Mouse (Mus musculus) adrenal gland, adult (tissue): ENCODE measurements around the gene Hspa1l.
"Not testable (repeated sequence)": the region's sequence is repeated elsewhere in the genome, so short reads cannot be mapped to it uniquely, and the experiment has no call there.

Experiments used
- DNase-seq, 2 experiments: peaks; one replicate each; pipeline ENCODE4 v3.0.0; 2022 to 2023; ENCODE audit warnings: low spot score in 1 of 2; ENCODE audit not compliant: inconsistent age in 2 of 2

Hspa1l gene

DNA sequence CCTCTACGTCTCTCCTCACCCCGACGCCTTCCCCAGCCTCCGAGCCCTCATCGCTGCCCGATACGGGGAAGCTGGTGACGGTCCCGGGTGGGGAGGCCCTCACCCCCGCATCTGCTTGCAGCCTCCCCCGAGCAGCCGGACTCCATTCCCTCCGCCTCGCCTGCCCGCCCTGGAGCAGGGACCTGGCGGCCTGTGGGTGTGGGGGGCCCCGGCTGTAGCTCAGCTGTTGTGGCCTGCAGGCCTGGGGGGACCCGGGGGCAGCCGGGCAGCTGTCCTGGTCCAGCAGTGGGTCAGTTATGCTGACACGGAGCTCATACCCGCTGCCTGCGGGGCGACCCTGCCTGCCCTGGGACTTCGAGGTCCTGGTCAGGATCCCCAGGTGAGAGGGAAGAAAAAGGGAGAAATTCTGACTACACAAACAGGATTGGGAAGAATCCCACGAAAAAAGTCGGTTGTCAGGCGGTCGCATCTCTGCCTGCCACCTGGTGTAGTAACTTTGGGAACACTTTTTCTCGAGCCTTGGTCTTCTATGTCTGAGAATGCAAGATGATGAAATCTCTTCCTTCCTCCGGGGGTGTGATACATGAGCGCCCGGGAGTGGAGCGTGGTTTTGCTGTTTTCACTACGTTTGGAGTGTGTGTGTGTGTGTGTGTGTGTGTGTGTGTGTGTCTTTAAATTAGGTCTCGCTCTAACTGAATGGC, 29.1 kb downstream of the Hspa1l start:
- no peak for DNase-seq

DNA sequence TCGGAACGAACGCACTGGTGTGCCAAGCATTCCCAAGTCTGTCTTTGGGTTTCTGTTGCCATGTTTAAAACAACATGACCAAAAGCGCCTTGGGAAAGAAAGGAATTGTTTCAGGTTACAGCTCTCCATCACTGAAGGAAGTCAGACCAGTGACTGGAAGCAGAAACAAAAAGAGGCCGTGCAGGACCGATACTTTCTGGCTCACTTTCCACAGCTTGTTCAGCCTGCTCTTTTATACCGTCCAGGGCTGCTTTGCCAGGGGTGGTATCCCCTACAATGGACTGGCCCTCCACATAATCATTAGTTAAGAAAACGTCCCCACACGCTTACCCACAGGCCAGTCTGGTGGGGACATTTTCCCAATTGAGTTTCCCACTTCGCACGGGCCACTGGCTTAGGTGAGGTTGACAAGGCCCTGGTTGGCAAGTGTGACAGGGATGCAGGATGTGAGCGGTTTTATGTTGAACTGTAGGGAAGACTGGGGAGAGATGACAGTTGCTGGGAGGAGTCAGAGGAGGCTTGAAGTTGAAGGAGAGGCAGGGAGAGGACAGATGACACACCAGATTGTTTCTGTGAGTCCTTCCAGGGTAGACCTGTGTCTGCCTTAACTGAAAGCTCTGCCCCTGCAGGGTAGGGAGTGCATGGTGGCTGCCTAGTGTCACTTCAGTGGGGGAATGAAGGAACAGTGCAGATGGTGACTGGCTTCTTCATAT, 29.8 kb downstream of the Hspa1l start:
- no peak for DNase-seq

DNA sequence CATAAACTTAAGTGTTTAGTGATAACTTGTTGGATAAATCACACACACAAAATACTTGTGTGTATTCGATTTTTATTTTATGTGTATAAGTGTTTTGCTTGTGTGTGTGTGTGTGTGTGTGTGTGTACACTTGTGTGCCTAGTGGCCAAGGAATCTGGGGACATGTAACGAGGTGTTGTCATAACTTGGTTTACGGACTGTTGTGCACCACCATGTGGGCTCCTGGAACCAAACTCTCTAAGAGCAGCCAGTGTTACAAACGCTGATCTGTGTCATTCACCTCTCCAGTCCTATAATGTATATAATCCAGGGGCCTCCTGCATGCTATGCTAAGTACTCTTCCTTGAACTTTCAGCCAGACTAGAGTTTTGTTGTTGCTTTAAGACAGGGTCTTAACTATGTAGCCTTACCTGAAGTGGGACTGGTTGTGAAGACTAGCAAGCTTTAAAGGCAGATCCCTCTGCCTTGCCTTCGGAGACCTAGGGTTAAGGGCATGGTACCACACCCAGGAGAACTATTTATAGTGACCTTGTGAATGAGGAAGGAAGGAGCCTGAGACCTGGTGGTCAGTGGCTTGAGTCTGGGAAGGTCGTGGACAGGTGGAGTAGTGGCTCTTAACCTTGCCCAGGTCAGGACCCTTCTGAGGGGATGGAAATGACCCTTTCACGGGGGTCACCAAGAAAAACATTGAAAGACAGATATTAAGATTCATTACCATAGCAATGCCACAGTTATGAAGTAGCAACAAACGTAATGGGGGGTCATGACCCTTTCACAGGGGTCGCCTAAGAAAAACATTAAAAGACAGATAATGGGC, 30.7 kb downstream of the Hspa1l start:
- no peak for DNase-seq

DNA sequence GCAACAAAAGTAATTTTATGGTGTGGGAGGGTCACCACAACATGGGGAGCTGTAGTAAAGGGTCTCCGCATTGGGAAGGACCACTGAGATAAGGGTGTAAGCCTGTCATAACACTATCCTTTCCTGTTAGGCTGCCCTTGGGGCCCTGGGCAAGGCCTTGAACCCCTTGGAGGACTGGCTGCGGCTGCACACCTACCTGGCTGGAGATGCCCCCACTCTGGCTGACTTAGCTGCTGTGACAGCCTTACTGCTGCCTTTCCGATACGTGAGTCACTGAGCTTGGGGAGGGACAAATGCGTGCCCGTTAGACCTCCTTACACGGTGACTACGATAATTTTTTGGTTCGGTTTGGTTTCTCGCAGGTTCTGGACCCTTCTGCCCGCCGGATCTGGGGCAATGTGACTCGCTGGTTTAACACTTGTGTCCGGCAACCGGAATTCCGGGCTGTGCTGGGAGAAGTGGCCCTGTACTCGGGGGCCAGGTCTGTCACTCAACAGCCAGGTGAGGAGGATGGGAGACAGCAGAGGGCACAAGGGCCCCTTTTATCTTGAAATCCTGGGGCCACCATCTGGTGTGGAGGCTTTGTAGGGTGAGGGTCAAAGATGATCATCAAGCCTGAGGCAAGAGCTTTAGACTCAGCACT, 31.7 kb downstream of the Hspa1l start:
- no peak for DNase-seq

DNA sequence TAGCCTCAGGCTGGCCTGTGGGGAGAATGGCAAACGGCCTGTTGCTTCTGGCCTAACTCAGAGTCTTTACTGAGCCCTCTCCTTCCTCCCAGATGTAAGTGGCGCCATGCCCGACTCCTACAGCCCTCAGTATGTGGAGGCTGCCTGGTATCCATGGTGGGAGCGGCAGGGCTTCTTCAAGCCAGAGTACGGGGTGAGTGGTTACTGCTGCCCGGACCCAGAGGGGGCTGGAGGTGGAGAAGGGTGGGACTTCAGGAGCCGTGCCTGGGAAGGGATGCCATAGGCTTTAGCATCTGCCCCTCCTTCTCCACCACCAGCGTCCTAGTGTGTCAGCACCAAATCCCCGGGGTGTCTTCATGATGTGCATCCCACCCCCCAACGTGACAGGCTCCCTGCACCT, 32.7 kb downstream of the Hspa1l start:
- no peak for DNase-seq

DNA sequence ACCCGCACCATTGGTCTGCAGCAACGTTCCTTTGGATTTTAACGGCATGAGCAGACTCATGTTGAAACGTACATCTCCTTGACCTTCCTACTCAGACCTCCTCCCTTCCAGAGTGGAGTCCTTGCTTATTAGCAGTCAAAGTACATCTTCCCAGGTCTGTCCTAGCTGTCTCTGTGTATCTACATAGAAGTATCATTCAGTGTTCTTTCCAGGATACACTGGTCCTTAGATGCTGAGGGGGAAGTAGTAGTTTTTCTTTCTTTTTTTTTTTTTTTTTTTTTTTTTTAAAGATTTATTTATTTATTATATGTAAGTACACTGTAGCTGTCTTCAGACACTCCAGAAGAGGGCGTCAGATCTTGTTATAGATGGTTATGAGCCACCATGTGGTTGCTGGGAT, 33.4 kb downstream of the Hspa1l start:
- DNase-seq = not testable (repeated sequence)

DNA sequence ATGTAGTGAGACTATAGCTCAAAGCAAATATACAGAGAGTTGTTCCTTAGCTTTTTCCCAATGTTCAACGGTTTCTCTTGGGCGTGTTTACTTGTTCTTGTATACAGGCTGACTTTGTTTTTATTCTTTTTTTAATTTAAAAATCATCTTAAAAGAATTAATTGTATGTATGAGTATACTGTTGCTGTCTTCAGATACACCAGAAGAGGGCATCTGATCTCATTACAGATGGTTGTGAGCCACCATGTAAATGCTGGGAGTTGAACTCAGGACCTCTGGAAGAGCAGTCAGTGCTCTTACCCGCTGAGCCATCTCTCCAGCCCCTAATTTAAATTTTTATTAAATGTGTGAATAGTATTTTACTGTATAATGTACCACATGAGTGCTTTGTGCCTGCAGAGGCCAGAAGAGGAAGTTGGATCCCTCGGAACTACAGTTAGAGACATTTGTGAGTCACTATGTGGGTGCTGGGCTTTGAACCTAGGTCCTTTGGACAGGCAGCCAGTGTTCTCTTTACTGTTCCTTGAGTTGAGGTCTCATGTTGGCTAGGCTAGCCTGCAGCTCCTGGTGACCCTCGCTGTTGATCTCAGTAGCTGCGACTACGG, 35.0 kb downstream of the Hspa1l start:
- no peak for DNase-seq

DNA sequence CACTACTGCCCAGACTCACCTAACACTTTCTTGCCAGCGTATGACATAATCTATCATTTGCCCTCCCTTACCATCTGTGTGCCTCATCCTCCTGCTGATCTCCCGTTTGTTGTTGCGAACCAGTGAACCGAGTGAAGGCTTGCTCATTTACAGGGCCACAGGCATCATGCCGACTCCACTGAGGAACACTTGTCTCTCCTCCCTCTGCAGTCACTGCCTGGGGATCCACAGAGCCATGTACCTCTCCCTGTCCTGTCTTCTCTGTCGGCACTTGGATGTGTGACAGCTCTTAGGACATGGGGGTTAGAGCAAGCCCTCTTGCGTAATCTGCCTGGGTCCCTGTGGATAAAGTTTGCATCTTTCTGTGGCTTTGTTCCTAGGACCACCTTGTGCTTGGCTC, 37.1 kb downstream of the Hspa1l start:
- DNase-seq = no peak

DNA sequence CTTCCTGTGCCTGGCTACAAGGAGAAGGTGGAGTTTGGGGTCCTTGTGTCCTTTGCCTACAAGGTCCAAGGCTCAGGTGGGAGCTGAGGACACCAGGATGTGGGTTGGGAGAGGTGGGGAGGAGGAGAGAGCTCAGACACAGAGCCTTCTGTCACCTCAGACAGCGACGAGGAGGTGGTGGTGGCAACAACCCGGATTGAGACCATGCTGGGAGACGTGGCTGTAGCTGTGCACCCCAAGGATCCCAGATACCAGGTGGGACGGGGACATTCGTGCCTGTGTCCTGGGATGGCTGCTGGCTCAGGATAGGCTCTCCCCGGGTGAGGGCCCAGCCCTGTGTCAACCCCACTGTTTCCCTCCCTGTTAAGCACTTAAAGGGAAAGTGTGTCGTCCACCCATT, 38.9 kb downstream of the Hspa1l start:
- DNase-seq = no peak

DNA sequence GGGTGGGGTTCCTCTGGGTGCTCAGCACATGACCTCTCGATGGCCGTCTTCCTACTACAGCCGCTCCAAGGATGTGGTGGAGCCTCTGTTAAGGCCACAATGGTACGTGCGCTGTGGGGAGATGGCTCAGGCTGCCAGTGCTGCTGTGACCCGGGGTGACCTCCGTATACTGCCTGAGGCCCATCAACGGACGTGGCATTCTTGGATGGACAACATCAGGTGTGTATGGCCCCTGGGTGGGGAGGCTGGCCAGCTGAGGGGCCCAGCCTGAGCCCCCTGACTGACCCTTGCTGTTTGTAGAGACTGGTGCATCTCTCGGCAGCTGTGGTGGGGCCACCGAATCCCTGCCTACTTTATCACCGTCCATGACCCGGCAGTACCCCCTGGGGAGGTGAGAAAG, 39.9 kb downstream of the Hspa1l start:
- DNase-seq = no peak

DNA sequence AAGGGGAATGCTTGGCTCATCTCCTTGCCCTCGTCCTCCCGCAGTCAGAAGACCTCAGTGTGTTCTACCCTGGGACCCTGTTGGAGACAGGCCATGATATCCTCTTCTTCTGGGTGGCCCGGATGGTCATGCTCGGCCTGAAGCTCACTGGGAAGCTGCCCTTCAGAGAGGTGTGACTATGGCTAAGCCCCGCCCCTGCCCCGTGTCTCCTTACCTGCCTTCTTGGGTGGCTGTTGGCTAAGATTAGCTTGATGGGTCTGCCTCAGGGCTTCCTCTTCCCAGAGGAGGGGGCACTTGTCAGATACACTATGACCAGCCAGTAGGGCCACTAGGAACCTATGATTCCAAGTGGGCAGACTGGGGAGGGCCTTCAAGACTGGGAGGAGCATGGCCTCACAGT, 40.7 kb downstream of the Hspa1l start:
- DNase-seq = no peak

DNA sequence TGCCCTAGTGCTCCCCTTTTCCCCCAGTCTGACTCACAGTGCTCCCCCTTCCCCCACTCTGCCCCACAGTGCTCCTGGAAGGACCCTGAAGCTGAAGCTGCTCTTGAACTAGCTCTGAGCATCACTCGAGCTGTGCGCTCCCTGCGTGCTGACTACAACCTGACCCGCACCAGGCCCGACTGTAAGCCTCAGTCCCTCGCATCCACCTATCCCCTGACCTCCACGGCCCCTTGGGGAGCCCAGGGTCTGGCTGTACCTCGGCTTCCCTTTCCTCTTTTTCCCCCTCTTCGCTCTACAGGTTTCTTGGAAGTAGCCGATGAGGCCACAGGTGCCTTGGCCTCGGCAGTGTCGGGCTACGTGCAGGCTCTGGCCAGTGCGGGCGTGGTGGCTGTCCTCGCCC, 42.8 kb downstream of the Hspa1l start:
- DNase-seq = no peak

DNA sequence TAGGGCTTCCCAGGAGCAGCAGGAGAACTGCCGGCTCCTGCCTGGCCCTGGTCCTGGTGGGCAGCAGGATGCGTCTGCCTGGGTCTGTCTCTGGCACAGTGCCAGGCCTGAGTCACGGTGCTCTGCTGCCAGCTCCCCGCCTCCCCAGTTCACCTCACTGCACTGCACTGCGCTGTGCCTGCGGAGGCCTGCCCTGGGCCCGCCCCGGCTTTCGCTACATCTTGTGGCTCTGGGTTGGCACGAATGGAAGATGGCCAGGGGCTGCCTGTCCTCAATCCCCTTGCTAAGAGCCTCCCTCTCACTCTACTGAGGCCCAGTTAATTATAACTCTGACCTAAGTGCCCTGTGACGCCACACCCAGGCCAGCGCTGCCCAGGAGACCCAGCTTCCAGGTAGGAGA, 43.9 kb downstream of the Hspa1l start, which contains the start of gene Vwa7:
TSS of gene Vwa7 (plus strand) at position 204 of the 400 bp plus-strand sequence.
- peak; percentile 64 to 74 for DNase-seq

DNA sequence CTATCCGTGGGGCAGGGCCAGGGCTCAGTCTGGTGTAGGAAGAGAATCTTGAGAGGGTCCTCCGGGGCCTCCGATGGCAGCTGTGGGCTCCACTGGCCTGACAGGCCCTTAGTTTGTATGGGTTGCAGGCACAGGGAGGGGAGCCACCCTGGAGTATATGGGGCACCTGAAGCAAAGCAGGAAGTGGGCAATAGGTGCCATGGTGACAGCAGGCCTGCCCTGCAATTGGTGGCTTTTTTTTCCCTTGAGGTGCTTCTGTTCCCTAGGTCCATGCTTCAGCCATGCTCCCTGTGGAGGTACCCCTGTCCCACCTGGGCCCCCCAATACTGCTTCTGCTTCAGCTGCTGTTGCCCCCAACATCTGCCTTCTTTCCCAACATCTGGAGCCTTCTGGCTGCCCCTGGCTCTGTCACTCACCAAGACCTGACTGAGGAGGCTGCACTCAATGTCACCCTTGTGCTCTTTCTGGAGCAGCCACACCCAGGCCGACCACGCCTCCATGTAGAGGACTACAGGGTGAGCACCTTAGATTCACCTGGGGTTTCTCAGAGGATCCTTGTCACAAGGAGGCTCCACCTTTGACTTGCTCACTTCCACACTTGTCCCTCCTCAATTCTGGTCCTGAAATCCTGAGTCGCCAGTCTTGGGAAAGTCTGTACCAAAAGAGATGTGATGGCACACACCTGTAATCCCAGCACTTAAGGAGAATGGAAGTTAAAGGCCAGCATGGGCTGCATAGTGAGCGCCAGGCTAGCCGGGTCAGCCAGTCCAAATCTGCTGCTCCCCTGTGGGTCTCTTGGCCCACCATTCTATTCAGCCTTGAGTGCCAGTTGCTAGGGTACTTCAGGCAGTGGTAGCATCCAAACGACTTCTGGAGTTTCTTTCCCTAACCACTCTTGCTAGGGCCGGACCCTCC, 44.5 kb downstream of the Hspa1l start:
- no peak for DNase-seq

DNA sequence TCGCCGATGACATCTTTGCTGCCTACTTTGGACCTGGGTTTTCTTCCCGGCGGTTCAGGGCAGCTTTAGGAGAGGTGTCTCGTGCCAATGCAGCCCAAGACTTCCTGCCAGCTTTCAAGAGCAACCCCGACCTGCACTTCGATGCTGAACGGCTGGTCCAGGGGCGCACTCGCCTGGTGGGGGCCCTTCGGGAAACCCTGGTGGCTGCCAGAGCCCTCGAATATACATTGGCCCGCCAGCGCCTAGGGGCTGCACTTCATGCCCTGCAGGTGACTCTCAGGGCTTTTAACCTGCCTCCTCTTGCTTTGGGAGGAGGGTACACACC, 45.2 kb downstream of the Hspa1l start:
- no peak for DNase-seq

DNA sequence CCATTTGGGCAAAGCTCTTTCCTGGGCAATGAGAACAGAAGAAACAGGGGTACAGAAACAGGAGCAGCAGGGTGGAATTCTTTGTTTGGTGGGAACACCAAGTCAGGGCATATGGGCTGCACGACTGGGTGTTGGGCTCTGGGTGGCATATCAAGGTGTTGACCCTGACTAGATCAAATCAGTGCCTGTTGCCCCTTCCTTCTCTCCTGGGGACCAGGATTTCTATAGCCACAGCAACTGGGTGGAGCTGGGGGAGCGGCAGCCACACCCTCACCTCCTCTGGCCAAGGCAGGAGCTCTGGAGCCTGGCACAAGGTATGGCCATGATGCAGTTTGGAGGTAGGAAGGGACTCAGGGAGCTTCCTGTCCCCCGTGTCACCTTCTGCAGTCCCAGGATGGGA, 45.7 kb downstream of the Hspa1l start:
- DNase-seq = no peak

DNA sequence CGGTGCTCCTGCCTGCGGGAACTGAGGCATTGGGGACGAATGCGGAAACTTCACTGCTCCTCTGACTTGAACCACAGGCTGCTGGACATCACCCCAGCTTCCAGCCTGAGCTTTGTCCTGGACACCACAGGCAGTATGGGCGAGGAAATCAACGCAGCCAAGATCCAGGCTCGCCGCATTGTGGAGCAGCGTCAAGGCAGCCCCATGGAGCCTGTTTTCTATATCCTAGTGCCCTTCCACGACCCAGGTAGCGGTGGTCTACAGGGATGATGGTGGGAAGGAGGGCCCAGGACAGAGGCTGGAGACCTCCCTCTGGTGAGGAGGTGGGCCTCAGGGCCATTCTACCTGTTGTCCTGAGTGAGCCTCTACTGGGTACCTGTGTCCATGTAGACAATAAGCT, 47.4 kb downstream of the Hspa1l start:
- no peak for DNase-seq

DNA sequence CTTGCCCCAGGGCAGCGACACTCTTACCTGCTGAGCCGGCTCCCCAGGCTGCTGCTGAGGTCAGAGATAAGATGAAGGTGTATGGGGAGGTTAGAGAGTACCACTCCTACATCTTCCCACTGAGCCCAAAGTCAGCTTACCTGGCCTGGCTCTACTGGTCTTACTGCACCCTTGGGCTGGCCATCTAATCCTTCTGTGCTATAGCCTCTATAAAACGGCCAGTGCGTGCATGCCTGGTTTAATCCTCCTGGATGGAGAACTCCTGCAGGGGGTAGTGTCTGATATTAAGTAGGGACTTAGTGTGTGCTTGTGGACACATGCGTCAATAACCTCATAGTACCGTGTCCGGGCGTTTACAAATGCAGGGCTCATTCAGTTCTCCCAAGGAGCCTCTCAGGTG, 48.0 kb downstream of the Hspa1l start:
- no peak for DNase-seq

DNA sequence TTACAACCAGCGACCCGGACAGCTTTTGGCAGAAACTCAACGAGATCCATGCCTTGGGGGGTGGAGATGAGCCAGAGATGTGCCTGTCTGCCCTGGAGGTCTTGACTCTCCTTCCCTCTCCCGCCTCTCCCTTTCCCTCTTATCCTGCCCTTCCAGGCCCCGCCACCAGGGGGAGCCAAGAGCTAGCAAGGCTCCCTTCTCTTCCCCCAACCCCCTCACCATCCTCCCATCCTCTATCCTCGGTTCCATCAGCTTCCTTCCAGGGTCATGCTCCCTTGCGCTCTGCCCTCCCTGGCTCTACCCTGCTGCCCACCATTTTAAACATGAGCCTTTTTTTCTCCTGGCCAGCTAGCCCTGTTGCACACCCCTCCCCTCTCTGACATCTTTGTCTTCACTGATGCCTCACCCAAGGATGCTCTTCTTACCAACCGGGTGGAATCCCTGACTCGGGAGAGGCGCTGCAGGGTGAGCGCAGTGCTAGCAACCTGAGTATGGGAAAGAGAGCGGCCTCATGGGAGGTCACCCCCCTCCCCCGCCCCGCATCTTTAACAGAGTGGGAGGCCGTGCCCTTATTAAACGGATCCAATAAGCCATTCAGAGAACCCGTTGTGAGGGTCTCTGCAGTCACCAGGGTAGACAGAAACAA, 48.8 kb downstream of the Hspa1l start:
- peak; percentile 84 to 95 for DNase-seq
